Mouse (Mus musculus) liver, embryonic 14 days (tissue): ENCODE measurements around the gene Clec2e. TPM values are rescaled to one million over a fixed set of nuclear protein-coding genes. Genes with fewer than 3 reads are reported as not detected.

ENCODE experiments used
- polyA plus RNA-seq: library from polyadenylated mRNA; depleted of rRNA; stranded (reverse); fragments of >200 nt; gene quantifications from 2 replicates; pipeline ENCODE4 v1.2.3, GENCODE M21; 2012; rRNA removed

The Clec2e gene
- 0.01 and 0.02 TPM in 2 replicates for polyA plus RNA-seq

DNA sequence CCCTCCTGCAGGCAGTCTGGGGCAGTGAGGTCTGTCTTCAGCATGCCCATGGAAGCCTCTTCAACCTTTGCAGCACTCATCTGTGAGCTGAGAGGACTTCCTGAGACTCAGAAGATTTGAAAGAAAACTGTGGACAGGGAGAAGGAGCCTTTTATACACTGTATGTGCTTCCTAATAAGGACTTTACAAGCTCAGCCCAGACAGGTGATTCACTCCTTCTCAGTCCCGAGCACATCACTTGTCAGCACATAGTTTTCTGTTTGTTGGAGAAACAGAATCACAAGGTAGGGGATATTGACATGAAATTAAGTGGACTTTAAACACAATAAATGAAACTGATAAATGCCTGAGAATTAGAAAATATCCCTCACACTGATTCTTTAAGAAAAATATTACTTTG is at the start of gene Clec2e:
Gene Clec2e, minus strand, starts transcription at position 120 of the 400 bp plus-strand sequence.

GRCm38 (mm10) chr6:129045601-129046000 is 55.1 kb downstream of the Clec2e start, which contains the start of gene Klrb1f:
Gene Klrb1f (plus strand): TSS chr6:129045901.

Other genes with a start within 250 kb of the Clec2e start
- 0.15 and 0.18 TPM in 2 replicates for gene Clec2i, start 213.3 kb downstream of the Clec2e start, polyA plus RNA-seq
- gene BC035044, start 209.8 kb downstream of the Clec2e start, polyA plus RNA-seq = 4.4 and 6.1 TPM in 2 replicates
- gene Clec2g, start 166.5 kb downstream of the Clec2e start, polyA plus RNA-seq = not detected in 2 replicates
- gene Klrb1f, start 55.0 kb downstream of the Clec2e start, polyA plus RNA-seq = 0.21 and 0.40 TPM in 2 replicates
- gene Clec2d, start 79.7 kb upstream of the Clec2e start, polyA plus RNA-seq = 6.2 and 7.0 TPM in 2 replicates
- 0.94 and 0.99 TPM in 2 replicates for gene Cd69, start 174.5 kb upstream of the Clec2e start, polyA plus RNA-seq
- gene 4922502D21Rik, start 230.9 kb upstream of the Clec2e start, polyA plus RNA-seq = 0.03 TPM in 1 of 2 replicates, not detected in the other
- gene Clec12a, start 241.8 kb upstream of the Clec2e start, polyA plus RNA-seq = 5.2 and 7.4 TPM in 2 replicates